Mouse (Mus musculus) mesoderm, embryonic 11.5 days (tissue): ENCODE results near the gene Rbl2.

Experiments used
- DNase-seq: peaks from one replicate; pipeline ENCODE4 v3.0.0-alpha.2; 2012; ENCODE audit warnings: low read depth, low spot score

Gene Rbl2

GRCm38 (mm10) chr8:91069834-91070233 lies at the start of gene Rbl2:
TSS of gene Rbl2 (plus strand) at chr8:91070057.
- DNase-seq: peak; percentile 92

DNA sequence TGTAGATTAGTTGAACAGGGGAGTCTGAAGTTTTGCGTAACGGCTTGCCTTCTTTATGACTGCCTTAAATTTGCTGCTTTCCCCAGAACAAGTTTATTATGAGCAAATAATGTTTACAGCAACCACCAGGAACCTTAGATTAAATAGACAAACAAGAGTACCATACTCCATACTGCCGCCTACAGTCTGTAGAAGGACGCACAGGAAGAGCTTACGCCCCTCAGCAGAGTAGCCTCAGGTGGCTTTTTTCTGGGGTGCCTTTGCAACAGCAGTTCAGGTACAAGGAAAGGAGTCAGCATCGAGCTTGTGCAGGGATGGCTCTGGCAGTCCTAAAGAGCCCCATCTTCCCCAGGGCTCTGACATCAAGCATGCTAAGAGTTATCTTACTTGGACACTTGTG lies 35.4 kb upstream of the Rbl2 start:
- no peak for DNase-seq

- no peak for DNase-seq
These were observed 33.0 kb upstream of the Rbl2 start for GRCm38 (mm10) chr8:91036905-91037304.

DNA sequence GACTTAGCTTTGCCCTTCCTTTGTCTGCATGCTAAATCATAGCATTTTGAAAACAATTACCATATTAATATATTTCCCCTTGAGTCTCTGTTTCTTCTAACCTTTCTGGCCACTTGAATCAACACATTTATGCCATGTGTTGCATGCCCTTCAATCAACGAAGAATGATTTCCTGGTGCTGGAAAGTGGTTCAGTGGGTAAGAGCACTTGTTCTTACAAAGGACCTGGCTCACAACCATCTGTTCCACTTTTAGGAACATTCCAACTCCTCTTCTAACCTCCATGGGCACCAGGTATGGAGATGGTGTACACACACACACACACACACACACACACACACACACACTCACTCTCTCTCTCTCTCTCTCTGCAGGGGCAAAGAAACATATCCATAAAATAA lies 31.2 kb upstream of the Rbl2 start:
- DNase-seq: no peak

DNA sequence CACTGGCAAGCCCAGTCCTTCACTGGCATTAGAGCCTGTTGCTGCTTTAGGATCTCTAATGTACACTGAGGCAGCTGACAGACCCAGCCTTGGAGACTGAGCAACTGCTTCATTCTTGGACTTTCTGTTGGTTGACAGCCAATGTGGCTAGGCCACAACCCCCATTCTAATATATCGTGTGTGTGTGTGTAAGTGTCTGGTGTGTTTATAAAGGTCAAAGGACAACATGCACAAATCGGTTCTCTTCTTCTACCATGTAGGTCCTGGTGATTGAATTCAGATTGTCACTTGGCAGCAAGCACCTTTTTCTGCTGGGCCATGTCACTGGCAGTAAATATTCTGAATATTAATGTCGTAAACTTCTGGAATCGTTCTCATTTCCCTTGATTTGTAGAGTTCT lies 23.5 kb upstream of the Rbl2 start:
- no peak for DNase-seq

GRCm38 (mm10) chr8:91051037-91051436 lies 18.8 kb upstream of the Rbl2 start:
- peak; percentile 16 for DNase-seq

DNA sequence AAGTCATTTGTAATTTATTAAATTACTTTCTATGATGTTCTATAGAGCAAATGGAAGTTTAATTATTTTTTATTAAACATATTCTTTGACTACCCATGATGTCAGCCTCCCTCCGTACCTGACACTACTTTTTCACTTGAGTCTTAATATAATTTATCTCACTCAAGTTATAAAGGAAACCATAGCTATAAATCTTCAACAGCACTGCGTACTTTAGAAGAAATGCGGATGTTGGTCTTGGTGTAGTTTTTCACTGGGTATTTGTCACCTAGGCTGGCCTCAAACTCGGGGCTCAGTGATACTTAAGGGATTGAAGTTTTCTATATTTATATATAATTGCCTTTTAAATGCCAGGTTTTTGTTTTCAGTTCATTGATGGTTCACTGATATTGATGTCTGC lies 15.4 kb upstream of the Rbl2 start:
- DNase-seq: no peak

DNA sequence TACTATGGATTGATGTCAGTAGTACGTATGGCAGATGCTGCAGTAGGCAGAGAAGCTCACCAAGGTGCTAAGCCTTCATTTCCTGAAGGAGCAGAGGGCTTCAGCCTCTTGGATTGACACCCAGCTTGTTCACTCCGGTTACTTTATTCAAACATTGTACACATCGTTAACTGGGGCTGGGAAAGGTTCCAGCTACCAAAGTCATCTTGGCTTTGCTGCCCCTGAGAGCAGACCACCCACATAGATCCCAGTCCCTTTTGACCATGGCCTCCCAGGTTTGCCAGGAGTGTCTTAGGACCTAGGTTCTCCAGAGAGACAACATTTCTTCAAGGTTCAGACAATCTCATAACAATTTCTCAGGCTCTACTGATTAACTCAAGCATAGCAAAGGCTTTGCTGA lies 13.0 kb upstream of the Rbl2 start:
- no peak for DNase-seq

DNA sequence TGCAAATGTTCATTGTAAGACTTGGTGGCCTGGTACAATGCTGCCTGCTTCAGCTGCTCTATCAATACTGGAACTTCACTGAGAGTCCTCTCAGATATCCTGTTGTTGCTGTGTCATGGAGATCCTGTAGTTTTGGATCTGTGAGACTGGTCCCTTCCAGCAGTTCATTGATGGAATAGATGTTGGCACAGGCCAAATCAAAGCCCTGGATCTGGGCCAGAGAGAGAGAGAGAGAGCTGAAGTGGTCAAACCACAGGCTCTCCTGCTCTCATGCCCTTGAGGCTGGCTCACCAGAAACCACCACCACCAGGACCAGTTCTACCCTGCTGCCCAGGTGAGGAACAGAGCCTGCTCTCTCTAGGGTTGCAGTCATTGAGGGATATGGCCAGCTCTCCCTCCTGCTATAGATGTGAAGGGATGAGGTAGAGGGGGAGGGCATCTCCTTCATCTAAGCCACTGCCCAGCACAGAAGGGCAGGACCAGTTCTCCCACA lies 10.7 kb upstream of the Rbl2 start:
- DNase-seq: no peak

- DNase-seq: no peak
These were observed 9.9 kb upstream of the Rbl2 start for GRCm38 (mm10) chr8:91059884-91060510.

DNA sequence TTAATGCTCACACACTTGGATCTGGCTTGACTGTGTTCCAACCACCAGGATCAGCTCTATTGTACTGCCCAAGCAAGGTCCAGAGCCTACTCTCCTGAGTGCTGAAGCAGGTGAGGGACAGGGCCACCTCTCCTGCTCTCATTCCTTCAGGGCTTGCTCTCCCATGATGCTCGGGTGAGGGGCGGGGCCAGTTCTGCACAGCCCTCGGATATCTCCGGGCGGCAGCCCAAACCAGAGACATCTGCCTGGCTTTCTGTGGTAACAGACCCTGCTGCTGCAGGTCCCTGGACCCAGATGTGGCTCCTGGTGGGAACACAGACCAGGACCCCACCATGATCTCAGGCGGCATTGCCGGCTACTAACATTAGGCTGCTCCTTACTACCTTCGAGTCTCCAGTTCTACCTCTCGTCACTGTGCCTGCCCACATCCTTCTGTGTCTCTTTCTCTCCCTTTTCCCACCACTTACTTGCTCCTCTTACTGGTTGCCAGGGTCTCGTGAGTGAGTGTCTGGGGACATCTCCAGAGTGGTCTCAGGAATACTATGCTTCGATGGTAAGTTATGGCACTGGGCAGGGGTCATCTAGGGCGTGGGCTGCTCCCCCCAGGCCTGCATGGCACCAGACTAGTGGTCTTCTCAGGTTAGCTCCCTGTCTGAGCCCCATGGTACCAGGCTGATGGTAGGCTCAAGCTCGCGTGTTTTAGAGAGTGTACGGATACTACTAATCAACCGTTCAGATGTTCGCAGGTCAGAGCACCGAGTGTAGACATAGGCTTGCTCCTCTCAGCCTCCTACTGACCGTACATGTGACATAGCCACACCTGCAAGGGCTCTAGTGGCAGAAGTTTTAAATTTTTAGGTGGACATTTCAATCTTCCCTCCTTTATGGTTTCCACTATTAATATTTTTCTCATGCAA lies 9.0 kb upstream of the Rbl2 start:
- no peak for DNase-seq

DNA sequence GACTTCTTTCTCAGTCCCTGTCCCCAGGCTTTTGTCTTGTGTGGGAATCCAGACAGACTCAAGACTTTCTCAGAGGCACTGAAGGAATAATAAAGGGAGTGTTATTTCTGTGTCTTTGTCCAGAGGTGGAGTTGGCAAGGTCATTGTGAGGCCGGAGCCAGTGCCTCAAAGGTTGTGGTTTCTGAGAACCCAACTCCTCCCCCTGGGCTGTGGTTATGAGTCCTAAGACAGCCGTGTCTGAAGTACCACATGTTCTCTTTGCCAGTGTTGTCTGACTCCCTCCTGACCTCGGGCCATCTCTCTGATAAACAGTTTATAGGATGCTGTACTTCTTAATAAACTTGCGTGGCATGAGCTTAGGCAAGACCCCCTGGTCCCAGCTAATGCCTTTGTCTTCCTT lies 4.7 kb upstream of the Rbl2 start:
- no peak for DNase-seq

- no peak for DNase-seq
These were observed 450 bp upstream of the Rbl2 start for GRCm38 (mm10) chr8:91069407-91069806.

DNA sequence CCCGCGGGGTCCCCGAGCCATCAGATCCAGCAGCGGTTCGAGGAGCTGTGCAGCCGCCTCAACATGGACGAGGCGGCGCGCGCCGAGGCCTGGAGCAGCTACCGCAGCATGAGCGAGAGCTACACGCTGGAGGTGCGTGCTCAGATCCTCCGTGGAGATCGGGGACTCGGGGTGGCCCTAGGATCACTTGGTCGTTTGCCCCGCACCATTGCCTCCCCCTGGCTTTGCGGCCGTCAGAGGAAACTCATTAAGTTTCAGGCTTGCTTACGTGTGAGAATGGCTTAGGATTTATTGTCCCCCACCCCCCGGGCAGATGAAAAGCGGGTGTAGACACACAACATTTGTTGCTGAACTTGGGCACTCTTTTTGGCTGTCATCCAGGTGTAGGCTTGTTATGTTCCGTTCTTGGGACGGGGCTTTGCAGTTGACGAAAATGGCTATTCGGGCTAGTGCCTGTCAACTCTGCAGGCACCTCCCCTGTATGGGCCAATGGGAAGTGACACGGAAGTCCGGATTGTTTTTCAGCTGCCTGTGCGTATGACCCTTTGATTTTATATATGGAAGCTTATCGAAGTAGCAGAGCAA lies 510 bp downstream of the Rbl2 start:
- peak; percentile 69 for DNase-seq

DNA sequence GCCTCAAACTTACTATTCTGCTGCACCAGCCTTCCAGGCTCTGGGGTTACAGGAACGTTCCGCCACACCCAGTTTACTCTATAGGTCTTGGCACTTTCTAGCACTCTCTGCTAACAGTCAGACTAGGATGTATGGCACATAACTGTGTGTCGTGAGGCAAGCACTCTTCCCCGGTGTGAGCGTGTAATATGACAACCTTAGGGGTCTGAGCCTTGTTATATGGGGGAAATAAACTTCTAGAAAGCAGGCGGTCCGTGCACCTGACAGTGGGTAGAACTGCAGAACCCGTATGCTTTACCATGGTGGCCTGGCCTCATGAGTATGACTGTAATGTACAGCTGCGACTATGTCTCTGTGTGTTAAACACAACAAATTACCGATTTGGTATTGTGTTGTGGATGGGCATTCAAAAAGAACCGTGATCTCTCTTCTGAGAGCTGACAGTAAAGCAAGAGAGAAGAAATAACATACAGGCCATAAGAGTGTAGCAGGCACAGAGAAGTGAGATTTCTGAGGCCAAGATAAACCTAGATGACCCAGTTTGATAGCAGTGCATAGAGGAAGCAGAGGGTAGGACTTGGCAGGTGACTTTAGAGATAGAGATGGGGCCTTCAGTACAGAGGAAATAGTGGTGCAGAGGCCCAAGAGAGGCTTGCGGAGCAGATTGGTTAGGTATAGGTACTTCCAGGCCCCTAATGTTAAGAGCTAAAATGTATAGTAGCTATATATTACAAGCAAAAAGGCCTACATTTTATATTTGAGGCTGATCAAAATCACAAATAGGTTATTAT lies 7.4 kb downstream of the Rbl2 start:
- no peak for DNase-seq

GRCm38 (mm10) chr8:91079678-91080077 lies 9.8 kb downstream of the Rbl2 start:
- peak; percentile 47 for DNase-seq

GRCm38 (mm10) chr8:91081911-91082310 lies 12.1 kb downstream of the Rbl2 start:
- no peak for DNase-seq

DNA sequence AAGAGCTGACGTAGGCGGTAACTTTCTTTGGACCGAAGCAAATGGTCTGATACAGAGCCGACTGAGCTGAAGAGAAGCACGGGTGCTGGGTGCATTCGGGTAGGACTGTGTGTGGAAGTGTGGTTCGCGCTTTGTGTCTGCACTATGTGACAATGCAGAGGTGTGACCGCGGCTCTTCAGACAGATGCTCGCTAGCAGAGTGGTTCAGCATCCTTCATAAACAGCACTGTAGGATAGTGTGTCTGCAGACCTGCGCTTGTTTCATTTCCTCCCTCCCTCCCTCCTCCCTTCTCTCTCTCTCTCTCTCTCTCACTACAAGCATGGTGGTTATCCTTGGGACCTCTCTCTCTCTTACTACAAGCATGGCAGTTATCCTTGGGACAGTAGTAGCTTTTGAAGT lies 12.6 kb downstream of the Rbl2 start:
- no peak for DNase-seq

GRCm38 (mm10) chr8:91088452-91088851 lies 18.6 kb downstream of the Rbl2 start:
- DNase-seq: no peak

DNA sequence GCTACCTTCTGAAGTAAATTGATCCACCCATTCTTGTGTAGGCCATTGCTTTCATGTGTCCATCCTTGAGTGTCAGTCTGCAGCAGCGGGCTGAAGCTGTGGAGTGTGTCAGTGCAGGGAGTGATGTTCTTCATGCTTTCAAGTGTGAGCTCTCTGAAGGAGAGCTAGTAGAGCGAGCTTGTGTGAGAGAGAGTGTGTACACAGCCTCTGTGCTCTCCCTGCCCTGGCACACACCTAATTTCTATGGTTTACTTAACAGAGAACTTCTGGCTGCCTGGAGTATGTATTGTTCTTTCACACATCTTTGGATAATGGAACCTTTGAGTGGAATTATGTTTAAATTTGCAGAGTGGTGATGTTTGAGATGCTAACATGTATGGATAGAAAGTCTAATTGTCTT lies 19.7 kb downstream of the Rbl2 start:
- DNase-seq: no peak

DNA sequence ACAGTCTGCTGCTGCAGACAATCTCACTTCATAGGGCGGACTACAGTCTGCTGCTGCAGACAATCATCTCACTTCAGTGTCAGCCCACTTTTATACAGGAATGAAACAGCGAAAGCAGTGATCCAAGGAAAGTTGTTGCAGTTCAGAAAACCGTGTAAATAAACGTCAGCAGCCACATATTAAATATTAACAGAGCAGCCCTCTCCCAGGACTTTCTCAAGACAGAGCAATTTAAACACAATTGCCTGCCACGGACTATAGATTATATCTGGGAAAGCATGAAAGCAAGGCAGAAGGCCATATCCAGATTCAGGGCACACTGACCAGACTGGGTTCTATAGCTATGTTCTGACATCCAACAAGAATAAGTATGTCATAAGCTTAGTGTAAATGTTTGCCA lies 24.3 kb downstream of the Rbl2 start:
- DNase-seq: no peak

- DNase-seq: no peak
These were observed 28.2 kb downstream of the Rbl2 start for GRCm38 (mm10) chr8:91098106-91098505.
